Mouse (Mus musculus) kidney, embryonic 16.5 days (tissue): ENCODE data around the gene Cnih1. TPM values are rescaled to one million over a fixed set of nuclear protein-coding genes. Genes with fewer than 3 reads are reported as not detected.

Experiments
- ATAC-seq: fragments of 200-750 bp; cut with Nextera tagmentation; 2 replicates; pipeline ENCODE4 v1.8.0; 2017; ENCODE audit warnings: moderate TSS enrichment; ENCODE audit not compliant: low FRiP score, low TSS enrichment
- H3K27ac ChIP-seq: fragments of 300-500 bp; sonication (generic); 2 replicates; pipeline ENCODE4 v1.5.1; 2014; ENCODE audit warnings: low read length
- H3K27me3 ChIP-seq: fragments of 300-500 bp; sonication (generic); 2 replicates; pipeline ENCODE4 v1.6.1; 2014; ENCODE audit warnings: low read length, control low read depth, mixed read lengths; ENCODE audit not compliant: insufficient read depth
- H3K36me3 ChIP-seq: fragments of 300-500 bp; sonication (generic); 2 replicates; pipeline ENCODE4 v1.6.1; 2014; ENCODE audit warnings: low read length, control low read depth, mixed read lengths; ENCODE audit not compliant: insufficient read depth
- H3K4me1 ChIP-seq: fragments of 300-500 bp; sonication (generic); 2 replicates; pipeline ENCODE4 v1.6.1; 2014; ENCODE audit warnings: low read length, control low read depth, mixed read lengths; ENCODE audit not compliant: insufficient read depth
- H3K4me2 ChIP-seq: fragments of 300-500 bp; sonication (generic); replicated peaks from 2 replicates; pipeline ENCODE4 v1.6.1; 2014; ENCODE audit warnings: low read depth, low read length
- H3K4me3 ChIP-seq: fragments of 300-500 bp; sonication (generic); 2 replicates; pipeline ENCODE4 v1.5.1; 2014; ENCODE audit warnings: mild to moderate bottlenecking, low read length
- H3K9ac ChIP-seq: fragments of 300-500 bp; sonication (generic); replicated peaks from 2 replicates; pipeline ENCODE4 v1.6.1; 2014; ENCODE audit warnings: low read length
- H3K9me3 ChIP-seq: fragments of 300-500 bp; sonication (generic); 2 replicates; pipeline ENCODE4 v1.6.1; 2016; ENCODE audit warnings: low read length, control low read depth
- WGBS: fragments of 180-500 bp; shearing (Covaris S2); extraction: QIAGEN DNeasy Blood & Tissue Kit; methylation state at CpG from one replicate; pipeline ENCODE4 v1.1.7; 2014; 5-methylcytosine and 5-hydroxymethylcytosine counted together
- polyA plus RNA-seq: library from polyadenylated mRNA; unstranded; fragments of >200 nt; fragmentation: Nextera tagmentation; extraction: Ambion mirVana; gene quantifications from 2 replicates; pipeline ENCODE4 v1.2.1, GENCODE M21; 2015

Gene Cnih1
- 178 and 184 TPM in 2 replicates for polyA plus RNA-seq

DNA sequence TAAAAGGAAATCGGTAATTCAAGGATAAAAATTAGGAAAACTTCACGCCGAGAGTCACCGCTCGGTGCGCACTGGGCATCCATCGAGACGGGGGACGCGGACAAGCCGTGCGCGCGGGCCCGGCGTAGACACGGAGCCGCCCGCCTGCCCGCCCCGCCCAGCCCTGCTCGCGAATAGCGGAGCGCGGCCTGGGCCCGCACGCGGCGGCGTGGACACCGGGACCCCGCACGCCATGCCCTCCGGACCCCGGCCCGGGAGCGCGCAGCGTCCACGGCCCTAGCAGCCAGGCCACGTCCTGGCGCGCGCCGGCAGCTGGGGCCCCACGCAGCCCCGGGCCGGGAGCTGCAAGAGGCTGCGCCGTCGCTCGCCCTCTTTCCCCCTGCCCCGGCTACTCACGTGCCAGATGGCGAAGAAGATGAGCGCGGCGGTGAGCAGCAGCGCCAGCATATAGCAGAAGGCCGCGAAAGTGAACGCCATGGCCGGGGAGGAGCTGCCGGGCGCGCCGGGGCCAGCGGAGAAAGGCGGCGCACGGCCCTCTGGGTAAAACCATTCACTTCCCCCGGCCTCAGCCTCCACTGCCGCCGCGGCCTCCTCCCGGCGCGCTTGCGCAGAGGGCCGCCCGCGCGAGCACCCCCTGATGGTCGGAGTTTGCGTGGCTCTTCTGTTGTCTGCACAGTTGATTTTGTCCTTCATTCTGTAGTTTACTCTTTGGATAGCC, at the start of gene Cnih1:
Gene Cnih1 (minus strand): TSS at position 625 of the 718 bp plus-strand sequence.
- Histone ChIP-seq H3K9ac (peak within 1 kb of the TSS; percentile 97), H3K36me3 (0 out of 2 replicates have a peak, but pooled peaks cover 4% of the 10 kb centered on the region), H3K4me1 (peaks cover 14% of the 10 kb centered on the region), H3K9me3 (no peaks in the 10 kb centered on the region), H3K27me3 (no peaks in the 10 kb centered on the region), H3K27ac (peak within 1 kb of the TSS; percentile 97), H3K4me3 (peak within 1 kb of the TSS; percentile 90), H3K4me2 (peak within 1 kb of the TSS; percentile 79)
- ATAC-seq: peak; percentile 96
- WGBS: under 1% methylated on average over 73 of the region's 86 CpGs

DNA sequence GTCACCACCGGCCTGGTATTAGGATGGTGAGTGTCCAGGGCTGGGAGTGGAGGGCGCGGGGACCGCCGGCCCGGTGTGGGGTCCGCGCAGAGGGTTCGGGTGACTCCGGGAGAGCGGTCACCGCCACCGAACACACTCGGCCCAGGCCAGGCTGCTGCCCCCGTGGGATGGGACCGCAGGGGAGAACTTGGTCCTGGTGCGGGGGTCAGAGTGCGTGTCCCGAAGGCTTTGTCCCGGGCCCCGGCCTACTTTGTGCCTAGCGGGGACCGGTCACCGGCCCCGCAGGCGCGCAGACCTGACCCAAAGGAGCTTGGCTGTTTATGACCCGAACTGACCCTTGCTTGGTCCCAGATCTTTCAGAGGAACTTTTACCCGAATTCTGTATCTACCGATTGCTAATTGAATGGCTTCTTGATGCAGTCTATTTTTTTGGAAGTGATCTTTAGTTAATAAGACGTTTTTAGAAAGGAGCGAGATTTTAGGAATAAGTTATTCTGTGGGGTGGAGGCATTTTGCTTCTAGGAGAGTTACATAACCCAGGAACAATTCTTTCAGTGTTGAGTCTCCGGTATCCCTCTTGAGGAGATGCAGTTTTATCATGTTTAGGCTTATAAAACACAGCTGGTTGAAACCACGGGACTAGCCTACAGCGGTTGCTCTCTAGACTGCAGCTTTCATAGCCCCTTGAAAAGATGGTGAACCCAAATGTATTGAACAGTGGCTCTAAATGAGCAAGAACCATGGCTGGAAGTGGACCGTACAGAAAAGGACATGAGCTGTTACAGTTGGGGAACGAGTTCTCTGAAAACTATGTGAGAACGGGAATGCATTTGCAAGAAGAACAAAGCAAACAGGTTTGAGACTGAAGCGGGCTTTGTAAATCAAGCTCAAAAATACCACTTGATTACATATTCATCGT, 44.4 kb upstream of the Cnih1 start:
- Histone ChIP-seq H3K9ac (peak overlapping the region; percentile 78), H3K27me3 (no peaks in the 10 kb centered on the region), H3K4me3 (peak overlapping the region; percentile 65), H3K4me2 (peak overlapping the region; percentile 64), H3K9me3 (no peaks in the 10 kb centered on the region), H3K27ac (0 out of 2 replicates have a peak overlapping the region, but pooled peaks have one; percentile 52), H3K4me1 (peaks cover 11% of the 10 kb centered on the region), H3K36me3 (no peaks in the 10 kb centered on the region)
- 7% methylated on average over 40 of the region's 40 CpGs for WGBS
- no peak for ATAC-seq

DNA sequence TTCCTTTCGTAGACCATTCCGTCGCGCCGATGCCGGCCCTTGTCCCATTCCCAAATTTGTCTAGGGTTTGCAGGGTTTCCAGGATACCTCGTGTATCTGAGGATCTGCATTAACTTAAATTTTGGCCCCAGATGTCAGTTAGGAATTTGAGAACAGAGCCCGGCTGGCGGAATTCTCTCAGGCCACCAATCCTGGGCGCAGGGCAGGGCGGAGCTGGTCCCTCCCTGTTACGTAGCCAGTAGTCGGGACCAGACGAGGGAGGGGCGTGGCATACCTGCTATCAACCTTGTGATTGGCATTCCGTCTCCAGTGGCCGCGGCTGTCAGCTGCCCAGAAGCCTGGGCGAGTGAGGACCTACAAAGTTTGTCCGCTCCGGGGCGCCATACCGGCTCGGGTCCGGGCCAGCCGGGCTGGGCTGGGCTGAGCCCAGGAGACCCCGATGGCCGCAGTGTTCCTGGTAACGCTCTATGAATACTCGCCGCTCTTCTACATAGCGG, 43.7 kb upstream of the Cnih1 start, which contains the start of gene Cgrrf1:
Gene Cgrrf1 (plus strand): TSS at position 289 of the 497 bp plus-strand sequence.
- peak within 1 kb of the TSS; percentile 65 for H3K4me3 ChIP-seq
- WGBS: under 1% methylated on average over 32 of the region's 32 CpGs
- peak within 1 kb of the TSS; percentile 78 for H3K9ac ChIP-seq
- peak within 1 kb of the TSS; percentile 64 for H3K4me2 ChIP-seq
- no peaks in the 10 kb centered on the region for H3K36me3 ChIP-seq
- H3K9me3 ChIP-seq: no peaks in the 10 kb centered on the region
- ATAC-seq: peak; percentile 100
- H3K4me1 ChIP-seq: peaks cover 11% of the 10 kb centered on the region
- H3K27me3 ChIP-seq: no peaks in the 10 kb centered on the region
- H3K27ac ChIP-seq: peak within 1 kb of the TSS; percentile 52

DNA sequence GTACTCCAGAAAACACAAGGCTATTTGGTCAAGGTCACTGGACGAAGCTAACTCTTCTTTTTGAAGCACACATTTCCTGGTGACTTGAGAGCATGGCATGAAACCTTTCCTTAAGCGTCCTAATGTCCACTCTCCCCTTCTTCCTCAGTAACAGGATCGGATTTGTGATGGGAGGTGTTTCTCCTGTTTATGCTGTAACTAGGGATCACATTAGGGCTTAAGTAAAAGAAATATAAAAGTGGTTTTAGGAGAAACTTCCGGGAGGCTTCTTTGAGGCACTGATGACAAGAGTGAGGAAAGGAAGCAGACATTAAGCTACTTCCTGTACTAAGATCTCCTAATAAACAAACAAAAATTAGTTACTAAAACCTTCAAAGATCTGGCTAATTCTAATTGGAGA, 43.1 kb upstream of the Cnih1 start:
- H3K9ac ChIP-seq: peak overlapping the region; percentile 78
- 3% methylated on average over 4 of the region's 4 CpGs for WGBS
- H3K4me1 ChIP-seq: peaks cover 11% of the 10 kb centered on the region
- peak overlapping the region; percentile 46 for H3K27ac ChIP-seq
- H3K27me3 ChIP-seq: no peaks in the 10 kb centered on the region
- ATAC-seq: no peak
- no peaks in the 10 kb centered on the region for H3K36me3 ChIP-seq
- H3K4me2 ChIP-seq: peak overlapping the region; percentile 64
- H3K4me3 ChIP-seq: peak overlapping the region; percentile 65
- no peaks in the 10 kb centered on the region for H3K9me3 ChIP-seq

DNA sequence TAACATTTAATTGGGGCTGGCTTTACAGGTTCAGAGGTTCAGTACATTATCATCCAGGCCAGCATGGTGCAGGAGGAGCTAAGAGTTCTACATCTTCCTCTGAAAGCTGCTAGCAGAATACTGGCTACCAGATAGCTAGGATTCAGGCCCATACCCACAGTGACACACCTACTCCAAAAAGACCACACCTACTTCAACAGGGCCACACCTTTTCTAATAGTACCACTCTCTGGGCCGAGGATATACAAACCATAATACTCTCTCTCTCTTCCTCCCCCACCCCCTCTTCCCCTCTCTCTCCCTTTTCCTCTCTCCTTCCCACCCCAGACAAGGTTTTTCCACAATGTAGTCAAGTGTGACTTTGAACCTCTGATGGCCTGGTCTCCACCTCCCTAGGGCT, 39.2 kb upstream of the Cnih1 start:
- Histone ChIP-seq H3K4me2 (no peak overlapping the region), H3K27ac (no peak overlapping the region), H3K27me3 (no peaks in the 10 kb centered on the region; the same call in 1 of the 2 replicates), H3K4me3 (no peak overlapping the region), H3K4me1 (peaks cover 6% of the 10 kb centered on the region; the same call in 1 of the 2 replicates), H3K9me3 (no peaks in the 10 kb centered on the region), H3K36me3 (no peaks in the 10 kb centered on the region), H3K9ac (no peak overlapping the region)
- no peak for ATAC-seq
- 48% methylated on average over 1 of the region's 1 CpGs for WGBS

DNA sequence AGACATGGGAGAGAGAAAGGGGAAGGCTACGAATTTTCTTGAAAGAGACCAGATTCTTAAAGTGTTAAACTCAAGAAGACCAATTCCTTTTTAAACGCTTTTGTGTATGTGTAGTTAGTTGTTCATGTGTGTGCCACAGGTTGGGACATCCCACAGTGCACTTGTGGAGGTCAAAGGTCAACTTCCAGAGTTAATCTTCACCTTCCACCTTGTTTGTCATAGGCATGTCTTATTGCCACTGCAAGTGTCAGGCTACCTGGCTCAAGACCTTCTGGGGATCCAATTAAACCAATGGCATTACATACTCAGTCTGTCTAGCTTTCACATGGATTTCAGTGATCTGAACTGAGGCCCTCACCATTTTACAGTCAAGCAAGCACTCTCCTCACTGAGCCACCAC, 35.8 kb upstream of the Cnih1 start:
- Histone ChIP-seq H3K36me3 (no peaks in the 10 kb centered on the region), H3K4me1 (peaks cover 14% of the 10 kb centered on the region), H3K9ac (no peak overlapping the region), H3K4me3 (no peak overlapping the region), H3K27ac (no peak overlapping the region), H3K4me2 (no peak overlapping the region), H3K9me3 (no peaks in the 10 kb centered on the region), H3K27me3 (no peaks in the 10 kb centered on the region; the same call in 1 of the 2 replicates)
- 80% methylated on average over 2 of the region's 2 CpGs for WGBS
- no peak for ATAC-seq

DNA sequence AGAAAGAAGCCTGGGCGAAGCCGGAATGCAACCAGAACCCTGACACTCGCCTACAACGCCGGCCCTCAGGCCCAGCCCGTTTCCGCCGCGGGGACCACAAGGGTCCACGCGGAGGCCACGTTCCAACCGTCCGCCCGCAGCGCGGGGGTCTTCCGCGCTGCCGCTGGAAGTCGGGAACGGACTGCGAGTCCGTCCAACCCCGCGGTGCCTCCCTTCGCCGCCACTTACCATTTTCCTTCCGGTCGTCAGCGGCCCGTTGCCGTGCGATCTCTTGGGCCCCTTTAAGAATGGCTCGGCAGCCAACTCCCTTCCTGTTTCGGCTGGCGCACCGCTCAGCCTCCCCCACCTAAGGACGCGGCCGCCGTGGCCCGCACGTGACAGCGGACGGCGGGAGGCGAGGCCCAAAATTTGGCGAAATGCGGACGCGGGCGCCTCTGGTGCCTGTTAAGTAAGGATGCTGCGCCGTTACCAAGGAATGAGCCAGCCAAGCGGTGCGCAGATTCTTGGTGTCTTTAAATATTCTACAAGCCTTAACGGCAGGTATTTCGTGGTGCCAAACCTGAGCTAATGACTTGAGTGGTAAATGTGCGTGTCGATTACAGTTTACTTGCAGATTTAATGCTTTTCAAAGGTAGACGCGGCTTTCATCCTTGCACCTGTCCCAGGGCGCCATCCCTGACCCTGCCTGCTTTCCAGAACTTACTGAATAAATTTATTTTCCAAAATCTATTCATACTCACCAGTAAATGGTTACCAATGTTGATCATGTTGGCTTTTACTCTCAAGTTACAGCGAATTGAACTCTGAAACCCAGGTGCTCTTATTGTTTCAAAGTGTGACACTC, 33.9 kb upstream of the Cnih1 start, which contains the start of gene Gmfb:
Gene Gmfb (minus strand): TSS at position 370 of the 844 bp plus-strand sequence.
- no peaks in the 10 kb centered on the region; the same call in 1 of the 2 replicates for H3K27me3 ChIP-seq
- H3K27ac ChIP-seq: peak within 1 kb of the TSS; percentile 95
- peak; percentile 97 for ATAC-seq
- H3K4me2 ChIP-seq: peak within 1 kb of the TSS; percentile 65
- H3K9me3 ChIP-seq: no peaks in the 10 kb centered on the region
- peaks cover 4% of the 10 kb centered on the region; the same call in 1 of the 2 replicates for H3K36me3 ChIP-seq
- peak within 1 kb of the TSS; percentile 88 for H3K4me3 ChIP-seq
- peak within 1 kb of the TSS; percentile 95 for H3K9ac ChIP-seq
- peaks cover 14% of the 10 kb centered on the region for H3K4me1 ChIP-seq
- WGBS: under 1% methylated on average over 65 of the region's 65 CpGs

DNA sequence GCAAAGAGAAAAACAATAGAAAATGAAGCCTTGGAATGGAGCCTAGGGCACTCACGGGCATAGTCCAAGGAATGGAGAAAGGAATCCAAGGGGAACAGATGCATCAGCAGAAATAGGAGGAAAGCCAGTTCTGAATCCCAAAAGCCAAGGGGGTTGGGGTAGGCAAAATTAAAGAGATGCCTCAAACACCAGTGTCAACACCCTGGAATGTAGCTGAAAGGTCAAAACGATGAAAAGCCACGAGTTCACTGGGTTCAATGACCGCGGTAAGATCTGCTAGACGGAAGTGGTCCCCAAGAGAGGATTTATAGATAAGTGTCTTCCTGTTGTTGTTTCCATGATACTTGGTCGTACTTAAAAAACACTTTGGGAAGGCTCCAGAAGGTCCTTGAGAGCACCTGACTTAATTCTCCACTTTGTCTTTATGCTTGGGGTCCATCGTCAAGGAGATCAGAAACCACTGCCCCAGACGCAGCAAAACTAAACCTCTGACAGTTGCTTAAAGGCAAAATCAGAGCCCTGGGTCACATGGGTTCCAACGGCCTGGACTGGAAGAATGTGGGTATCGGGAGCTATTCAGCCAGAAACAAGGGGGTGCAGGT, 33.2 kb upstream of the Cnih1 start:
- Histone ChIP-seq H3K4me2 (peak overlapping the region; percentile 65), H3K4me1 (peaks cover 14% of the 10 kb centered on the region), H3K27ac (peak overlapping the region; percentile 95), H3K9ac (peak overlapping the region; percentile 95), H3K36me3 (peaks cover 6% of the 10 kb centered on the region; the same call in 1 of the 2 replicates), H3K4me3 (peak overlapping the region; percentile 88), H3K9me3 (no peaks in the 10 kb centered on the region), H3K27me3 (no peaks in the 10 kb centered on the region; the same call in 1 of the 2 replicates)
- under 1% methylated on average over 11 of the region's 11 CpGs for WGBS
- ATAC-seq: no peak
